Mouse (Mus musculus) hindlimb bud, embryonic 11.5 days (tissue): Measurements from ENCODE around the gene Zfp687.

ENCODE experiments used
- DNase-seq: peaks from one replicate; pipeline ENCODE4 v3.0.0-alpha.2; 2012; ENCODE audit warnings: low read depth, low spot score; ENCODE audit errors: extremely low spot score

Zfp687 gene

GRCm38 (mm10) chr3:94965878-94966277, 49.4 kb downstream of the Zfp687 start:
- DNase-seq = no peak

GRCm38 (mm10) chr3:94964989-94965388, 50.3 kb downstream of the Zfp687 start:
- no peak for DNase-seq

GRCm38 (mm10) chr3:94960322-94960721, 54.9 kb downstream of the Zfp687 start:
- DNase-seq = no peak

- DNase-seq = no peak
These were observed 55.4 kb downstream of the Zfp687 start for GRCm38 (mm10) chr3:94959871-94960270.

GRCm38 (mm10) chr3:94958295-94958694, 57.0 kb downstream of the Zfp687 start:
- no peak for DNase-seq
